Mouse (Mus musculus) forebrain, embryonic 13.5 days (tissue): ENCODE results near the gene Taf8. TPM values are rescaled to one million over a fixed set of nuclear protein-coding genes. Genes with fewer than 3 reads are reported as not detected.

ENCODE experiments used
- ATAC-seq: fragments of 200-750 bp; cut with Nextera tagmentation; 2 replicates; pipeline ENCODE4 v1.8.0; 2017
- H3K27ac ChIP-seq: fragments of 300-500 bp; sonication (generic); 2 replicates; pipeline ENCODE4 v1.5.1; 2015; ENCODE audit warnings: inconsistent platforms, mild to moderate bottlenecking, moderate library complexity
- H3K27me3 ChIP-seq: fragments of 300-500 bp; sonication (generic); 2 replicates; pipeline ENCODE4 v1.6.1; 2015; ENCODE audit warnings: mild to moderate bottlenecking, inconsistent platforms
- H3K36me3 ChIP-seq: fragments of 300-500 bp; sonication (generic); 2 replicates; pipeline ENCODE4 v1.6.1; 2015; ENCODE audit warnings: mild to moderate bottlenecking, inconsistent platforms; ENCODE audit not compliant: poor library complexity, severe bottlenecking
- H3K4me1 ChIP-seq: fragments of 300-500 bp; sonication (generic); 2 replicates; pipeline ENCODE4 v1.6.1; 2015; ENCODE audit warnings: inconsistent platforms
- H3K4me2 ChIP-seq: fragments of 300-500 bp; sonication (generic); 2 replicates; pipeline ENCODE4 v1.6.1; 2015; ENCODE audit warnings: inconsistent platforms, mild to moderate bottlenecking, moderate library complexity
- H3K4me3 ChIP-seq: fragments of 300-500 bp; sonication (generic); 2 replicates; pipeline ENCODE4 v1.5.1; 2015; ENCODE audit warnings: mild to moderate bottlenecking, inconsistent platforms
- H3K9ac ChIP-seq: fragments of 300-500 bp; sonication (generic); 2 replicates; pipeline ENCODE4 v1.6.1; 2015; ENCODE audit warnings: mild to moderate bottlenecking, inconsistent platforms
- H3K9me3 ChIP-seq: fragments of 300-500 bp; sonication (generic); replicated peaks from 2 replicates; pipeline ENCODE4 v1.6.1; 2016; ENCODE audit warnings: inconsistent platforms
- WGBS: fragments of 180-500 bp; shearing (Covaris S2); methylation state at CpG from one replicate; pipeline ENCODE4 v1.1.7; 2015; 5-methylcytosine and 5-hydroxymethylcytosine counted together
- polyA plus RNA-seq: library from polyadenylated mRNA; unstranded; fragments of >200 nt; fragmentation: Nextera tagmentation; extraction: Ambion mirVana; gene quantifications from 2 replicates; pipeline ENCODE4 v1.2.1, GENCODE M21; 2015

The Taf8 gene
- polyA plus RNA-seq, 1 experiment from 2014 or later, result 26.5 TPM

DNA sequence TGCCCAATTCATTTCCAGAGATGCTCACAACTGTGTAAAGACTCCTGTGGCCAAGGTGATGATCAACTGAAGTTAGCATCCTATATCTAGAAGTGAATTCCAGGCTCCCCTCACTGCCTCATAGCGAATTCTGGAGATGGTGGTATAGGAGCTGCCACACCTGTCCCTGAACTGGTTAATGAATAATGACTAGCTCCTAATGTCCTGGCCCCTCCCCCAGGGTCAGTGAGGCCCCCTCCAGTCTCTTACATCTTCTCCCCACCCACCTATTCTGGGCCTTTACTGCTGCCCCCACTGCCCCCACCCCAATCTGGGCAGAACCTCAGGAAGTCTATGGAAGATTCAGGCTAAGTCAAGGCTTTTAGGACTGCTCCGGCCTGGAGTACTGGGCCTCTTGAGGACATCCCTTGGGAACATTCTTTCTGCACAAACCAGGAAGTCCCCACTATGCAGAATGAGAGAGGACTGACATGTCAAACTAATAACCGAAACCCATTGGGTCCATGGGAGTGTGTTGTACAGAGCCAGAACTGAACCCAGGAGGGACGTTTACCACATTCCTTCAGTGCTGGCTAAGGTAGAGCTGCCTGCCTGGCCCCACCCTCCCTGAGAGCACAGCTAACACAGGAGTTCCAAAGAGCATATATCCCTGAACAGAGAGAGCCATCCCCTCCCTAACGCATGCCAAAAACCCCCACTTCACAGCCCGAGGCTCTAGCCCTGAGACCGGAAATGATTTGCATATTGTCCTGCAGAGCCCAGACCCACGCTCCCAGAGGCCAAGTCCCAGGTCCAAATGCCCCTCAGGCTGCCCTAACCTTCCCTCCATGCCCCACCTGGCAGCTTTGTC lies 53.3 kb downstream of the Taf8 start:
- no peak for ATAC-seq
- H3K4me1 ChIP-seq, result no peaks in the 10 kb centered on the region
- H3K27me3 ChIP-seq, result no peaks in the 10 kb centered on the region
- H3K27ac ChIP-seq, result no peak overlapping the region
- H3K9ac ChIP-seq, result no peak overlapping the region
- H3K4me3 ChIP-seq, result no peak overlapping the region
- no peaks in the 10 kb centered on the region for H3K9me3 ChIP-seq
- 46% methylated on average over 8 of the region's 8 CpGs for WGBS
- H3K4me2 ChIP-seq, result no peak overlapping the region
- no peaks in the 10 kb centered on the region for H3K36me3 ChIP-seq

- no peak overlapping the region for H3K4me3 ChIP-seq
- no peaks in the 10 kb centered on the region for H3K9me3 ChIP-seq
- no peak overlapping the region for H3K9ac ChIP-seq
- ATAC-seq, result no peak
- H3K27ac ChIP-seq, result no peak overlapping the region
- peaks cover 4% of the 10 kb centered on the region; the same call in 1 of the 2 replicates for H3K4me1 ChIP-seq
- 91% methylated on average over 11 of the region's 11 CpGs for WGBS
- 0 out of 2 replicates have a peak, but pooled peaks cover 1% of the 10 kb centered on the region for H3K27me3 ChIP-seq
- H3K4me2 ChIP-seq, result no peak overlapping the region
- H3K36me3 ChIP-seq, result no peaks in the 10 kb centered on the region
Observed at GRCm38 (mm10) chr17:47446561-47446960, 55.5 kb downstream of the Taf8 start.

DNA sequence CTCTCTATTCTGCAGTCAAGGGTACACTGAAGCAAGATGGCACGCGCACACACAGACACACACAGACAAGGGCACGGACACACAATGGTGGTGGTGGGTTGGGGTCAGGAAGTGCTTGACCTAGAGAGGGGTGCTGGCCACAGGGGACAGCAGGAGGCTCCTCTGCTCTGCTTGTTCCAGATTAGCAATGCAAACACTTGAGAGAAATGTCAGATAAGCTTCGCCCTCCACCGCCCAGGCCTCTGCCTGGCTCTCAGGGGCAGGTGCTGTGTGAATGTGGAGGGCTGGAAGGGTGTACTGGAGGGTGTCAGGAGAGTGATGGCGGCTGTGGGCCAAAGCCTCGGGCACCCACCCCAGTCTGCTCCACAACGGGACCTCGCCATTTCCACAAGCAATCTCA lies 56.1 kb downstream of the Taf8 start:
- Histone ChIP-seq H3K9ac (no peak overlapping the region; the same call in 1 of the 2 replicates), H3K4me2 (no peak overlapping the region), H3K4me1 (peaks cover 7% of the 10 kb centered on the region; the same call in 1 of the 2 replicates), H3K27me3 (0 out of 2 replicates have a peak, but pooled peaks cover 6% of the 10 kb centered on the region), H3K9me3 (no peaks in the 10 kb centered on the region), H3K4me3 (no peak overlapping the region), H3K36me3 (no peaks in the 10 kb centered on the region), H3K27ac (no peak overlapping the region)
- 85% methylated on average over 9 of the region's 9 CpGs for WGBS
- ATAC-seq, result no peak

- Histone ChIP-seq H3K27me3 (peaks cover 7% of the 10 kb centered on the region; the same call in 1 of the 2 replicates), H3K4me2 (no peak overlapping the region), H3K4me1 (peaks cover 8% of the 10 kb centered on the region), H3K36me3 (no peaks in the 10 kb centered on the region), H3K4me3 (no peak overlapping the region), H3K9ac (no peak overlapping the region), H3K9me3 (no peaks in the 10 kb centered on the region), H3K27ac (no peak overlapping the region)
- 83% methylated on average over 11 of the region's 11 CpGs for WGBS
- ATAC-seq, result no peak
Observed at GRCm38 (mm10) chr17:47445518-47445917, 56.6 kb downstream of the Taf8 start.

- Histone ChIP-seq H3K4me1 (peaks cover 13% of the 10 kb centered on the region), H3K27me3 (peaks cover 18% of the 10 kb centered on the region), H3K27ac (no peak overlapping the region), H3K36me3 (no peaks in the 10 kb centered on the region), H3K9me3 (no peaks in the 10 kb centered on the region), H3K9ac (no peak overlapping the region), H3K4me2 (no peak overlapping the region), H3K4me3 (no peak overlapping the region)
- 73% methylated on average over 6 of the region's 6 CpGs for WGBS
- no peak for ATAC-seq
Observed at GRCm38 (mm10) chr17:47444113-47444512, 58.0 kb downstream of the Taf8 start.

DNA sequence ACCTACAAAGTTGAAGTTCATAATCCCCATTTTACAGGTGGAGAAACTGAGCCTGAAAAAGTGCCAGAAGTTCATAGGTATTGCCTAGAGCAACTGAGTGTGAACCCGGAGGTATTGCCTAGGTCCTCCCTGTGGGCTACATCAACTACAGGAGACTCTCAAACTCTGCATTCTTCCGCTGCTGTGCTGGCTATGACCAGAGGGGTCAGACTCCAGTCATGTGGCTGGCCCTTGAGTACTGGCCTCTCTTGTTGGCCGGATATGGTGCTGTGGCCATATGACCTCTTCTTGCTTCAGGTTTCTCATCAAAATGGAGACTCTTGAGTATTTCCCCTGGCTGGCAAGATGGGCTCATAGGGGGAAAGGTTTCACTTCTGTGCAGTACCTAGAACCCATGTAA lies 59.8 kb downstream of the Taf8 start:
- H3K4me3 ChIP-seq, result no peak overlapping the region
- H3K4me1 ChIP-seq, result peaks cover 13% of the 10 kb centered on the region
- H3K9ac ChIP-seq, result no peak overlapping the region
- H3K27me3 ChIP-seq, result peaks cover 37% of the 10 kb centered on the region
- no peak overlapping the region for H3K27ac ChIP-seq
- no peak for ATAC-seq
- no peaks in the 10 kb centered on the region for H3K9me3 ChIP-seq
- 83% methylated on average over 3 of the region's 3 CpGs for WGBS
- H3K36me3 ChIP-seq, result no peaks in the 10 kb centered on the region
- H3K4me2 ChIP-seq, result no peak overlapping the region

DNA sequence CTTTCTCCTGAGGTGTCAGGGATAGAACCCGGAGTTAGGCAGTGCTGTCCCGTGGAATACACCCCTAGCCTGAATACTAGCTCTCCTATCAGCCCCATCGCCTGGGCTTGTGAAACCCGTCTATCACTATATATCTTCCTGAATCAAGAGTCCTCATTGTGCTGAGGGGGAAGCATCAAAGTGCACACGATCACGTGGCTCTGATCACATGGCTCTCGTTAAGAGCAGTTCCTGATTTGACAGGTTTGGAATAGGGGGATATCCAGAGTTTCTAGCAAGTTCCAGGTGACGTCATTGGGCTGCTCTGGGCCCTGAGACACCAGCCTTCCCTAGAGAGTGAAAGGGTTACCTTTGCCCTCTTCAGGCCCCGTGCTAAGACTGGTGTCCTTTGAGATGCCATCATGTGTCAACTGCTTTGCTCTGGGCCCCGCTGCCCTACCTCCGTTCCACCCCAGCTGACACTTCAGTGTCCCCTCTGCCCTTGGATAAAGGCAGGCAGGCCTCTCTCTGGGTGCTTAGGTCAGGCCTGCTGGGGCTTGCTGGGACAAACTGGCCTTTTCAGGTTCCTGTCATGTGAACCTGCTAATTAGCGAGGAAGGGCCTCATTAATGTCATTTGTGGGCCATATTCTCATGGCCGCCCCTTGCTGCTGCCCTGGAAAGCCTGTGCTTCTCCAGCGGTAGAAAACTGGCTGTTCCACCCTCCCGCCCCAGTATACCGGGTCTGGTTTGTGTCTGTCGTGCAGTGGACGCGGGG lies 60.6 kb downstream of the Taf8 start:
- Histone ChIP-seq H3K9ac (no peak overlapping the region), H3K36me3 (no peaks in the 10 kb centered on the region), H3K27ac (no peak overlapping the region), H3K4me2 (no peak overlapping the region), H3K4me3 (no peak overlapping the region), H3K9me3 (no peaks in the 10 kb centered on the region), H3K4me1 (peaks cover 19% of the 10 kb centered on the region), H3K27me3 (peaks cover 45% of the 10 kb centered on the region)
- ATAC-seq, result no peak
- 56% methylated on average over 19 of the region's 19 CpGs for WGBS

DNA sequence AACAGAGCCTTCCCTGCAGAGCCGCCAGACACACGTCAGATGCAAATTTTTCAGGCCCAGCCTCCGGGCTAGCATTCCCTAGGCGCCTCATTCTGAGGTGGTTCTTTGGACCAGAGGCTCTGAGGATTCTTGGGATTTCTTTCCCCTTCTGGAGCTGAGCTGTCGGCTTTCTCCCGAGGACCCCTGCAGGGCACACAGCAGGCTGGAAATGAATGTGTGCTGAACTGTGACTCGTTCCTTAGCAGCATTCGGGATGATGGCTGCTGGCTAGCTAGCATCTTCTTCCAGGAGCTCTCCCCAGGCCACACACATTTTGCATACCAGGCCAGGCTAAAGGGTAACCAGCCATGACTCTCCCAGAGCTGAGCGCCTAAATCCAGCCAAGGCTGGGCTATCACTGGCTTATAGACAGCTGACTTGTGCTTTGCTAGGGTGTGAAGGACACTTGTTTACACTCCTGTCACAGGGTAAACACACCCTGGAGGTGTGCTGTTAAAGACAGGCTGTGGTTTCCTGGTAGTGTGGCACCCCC lies 61.7 kb downstream of the Taf8 start:
- Histone ChIP-seq H3K27ac (no peak overlapping the region), H3K27me3 (peaks cover 54% of the 10 kb centered on the region), H3K36me3 (no peaks in the 10 kb centered on the region), H3K9ac (no peak overlapping the region; the same call in 1 of the 2 replicates), H3K9me3 (no peaks in the 10 kb centered on the region), H3K4me3 (no peak overlapping the region), H3K4me1 (peaks cover 23% of the 10 kb centered on the region), H3K4me2 (no peak overlapping the region)
- WGBS, result 6% methylated on average over 9 of the region's 9 CpGs
- ATAC-seq, result no peak

- Histone ChIP-seq H3K9ac (no peak overlapping the region), H3K36me3 (no peaks in the 10 kb centered on the region), H3K27me3 (peaks cover 61% of the 10 kb centered on the region), H3K4me3 (no peak overlapping the region), H3K9me3 (no peaks in the 10 kb centered on the region), H3K4me2 (no peak overlapping the region), H3K4me1 (peaks cover 23% of the 10 kb centered on the region), H3K27ac (no peak overlapping the region)
- 50% methylated on average over 9 of the region's 9 CpGs for WGBS
- no peak for ATAC-seq
Observed at GRCm38 (mm10) chr17:47439396-47440028, 62.6 kb downstream of the Taf8 start.

- 71% methylated on average over 6 of the region's 6 CpGs for WGBS
- Histone ChIP-seq H3K9ac (no peak overlapping the region), H3K9me3 (no peaks in the 10 kb centered on the region), H3K27me3 (peaks cover 61% of the 10 kb centered on the region), H3K4me3 (no peak overlapping the region), H3K4me1 (peaks cover 23% of the 10 kb centered on the region), H3K4me2 (no peak overlapping the region), H3K36me3 (no peaks in the 10 kb centered on the region), H3K27ac (no peak overlapping the region)
- ATAC-seq, result no peak
Observed at GRCm38 (mm10) chr17:47438611-47439010, 63.5 kb downstream of the Taf8 start.

DNA sequence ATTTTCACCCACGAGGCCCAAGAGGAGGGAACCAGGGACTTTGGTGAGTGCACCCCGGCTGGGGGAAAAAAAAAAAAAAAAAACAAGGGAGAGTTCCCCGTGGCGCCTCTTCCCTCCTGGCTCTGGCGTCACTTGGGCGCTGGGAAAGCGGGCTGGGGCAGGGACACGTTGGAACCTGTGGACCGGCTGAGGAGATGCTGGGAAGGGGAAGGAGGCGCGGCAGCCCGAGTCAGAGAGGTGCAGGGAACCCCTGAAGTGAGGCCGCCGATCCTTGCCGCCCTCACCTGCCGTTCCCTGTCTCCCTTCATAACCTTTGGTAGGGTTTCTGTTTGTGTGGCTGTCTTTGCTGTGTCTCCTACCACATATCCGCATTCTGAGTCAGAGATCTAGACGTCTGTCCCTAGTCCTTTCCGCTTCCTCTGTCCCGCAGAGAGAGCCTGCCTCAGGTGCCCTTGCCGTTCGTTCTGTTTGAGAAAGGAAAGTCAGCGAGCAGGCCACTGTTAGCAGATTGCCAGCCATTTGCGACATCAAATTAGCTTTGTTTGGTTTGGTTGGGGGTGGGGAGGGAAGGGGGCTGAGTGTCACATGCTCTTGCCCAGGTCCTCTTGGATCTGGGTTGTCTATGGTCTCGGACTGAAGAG lies 65.1 kb downstream of the Taf8 start, which contains the start of gene 1700001C19Rik:
Gene 1700001C19Rik, minus strand, starts transcription at position 470 of the 641 bp plus-strand sequence.
- Histone ChIP-seq H3K4me3 (peak within 1 kb of the TSS; percentile 35), H3K27ac (no peak within 1 kb of the TSS), H3K27me3 (peaks cover 61% of the 10 kb centered on the region), H3K9ac (peak within 1 kb of the TSS; percentile 40; the same call in 1 of the 2 replicates), H3K36me3 (no peaks in the 10 kb centered on the region), H3K9me3 (no peaks in the 10 kb centered on the region), H3K4me1 (peaks cover 23% of the 10 kb centered on the region), H3K4me2 (peak within 1 kb of the TSS; percentile 59)
- no peak for ATAC-seq
- WGBS, result 5% methylated on average over 19 of the region's 25 CpGs
